Mouse (Mus musculus) lung, embryonic 15.5 days (tissue): ENCODE results near the gene Eef1akmt4. TPM values are rescaled to one million over a fixed set of nuclear protein-coding genes. Genes with fewer than 3 reads are reported as not detected.

ENCODE experiments used
- ATAC-seq: fragments of 200-750 bp; cut with Nextera tagmentation; 2 replicates; pipeline ENCODE4 v1.8.0; 2017; ENCODE audit warnings: moderate number of reproducible peaks, borderline replicate concordance; ENCODE audit not compliant: low FRiP score, low TSS enrichment; ENCODE audit errors: extremely low read depth
- H3K27ac ChIP-seq: fragments of 300-500 bp; sonication (generic); 2 replicates; pipeline ENCODE4 v1.5.1; 2015; ENCODE audit warnings: moderate library complexity, mild to moderate bottlenecking, inconsistent platforms
- H3K27me3 ChIP-seq: fragments of 300-500 bp; sonication (generic); 2 replicates; pipeline ENCODE4 v1.6.1; 2015; ENCODE audit warnings: inconsistent platforms
- H3K36me3 ChIP-seq: fragments of 300-500 bp; sonication (generic); 2 replicates; pipeline ENCODE4 v1.6.1; 2015; ENCODE audit warnings: inconsistent platforms
- H3K4me1 ChIP-seq: fragments of 300-500 bp; sonication (generic); 2 replicates; pipeline ENCODE4 v1.6.1; 2015; ENCODE audit warnings: inconsistent platforms
- H3K4me2 ChIP-seq: fragments of 300-500 bp; sonication (generic); 2 replicates; pipeline ENCODE4 v1.6.1; 2015; ENCODE audit warnings: inconsistent platforms, mild to moderate bottlenecking, moderate library complexity
- H3K4me3 ChIP-seq: fragments of 300-500 bp; sonication (generic); 2 replicates; pipeline ENCODE4 v1.5.1; 2015; ENCODE audit warnings: mild to moderate bottlenecking, inconsistent platforms
- H3K9ac ChIP-seq: fragments of 300-500 bp; sonication (generic); 2 replicates; pipeline ENCODE4 v1.6.1; 2015; ENCODE audit warnings: inconsistent platforms
- H3K9me3 ChIP-seq: fragments of 300-500 bp; sonication (generic); 2 replicates; pipeline ENCODE4 v1.6.1; 2016; ENCODE audit warnings: inconsistent platforms
- WGBS: fragments of 180-500 bp; shearing (Covaris S2); methylation state at CpG from one replicate; pipeline ENCODE4 v1.1.7; 2015; 5-methylcytosine and 5-hydroxymethylcytosine counted together
- polyA plus RNA-seq: library from polyadenylated mRNA; unstranded; fragments of >200 nt; fragmentation: Nextera tagmentation; extraction: Ambion mirVana; gene quantifications from 2 replicates; pipeline ENCODE4 v1.2.1, GENCODE M21; 2015

Gene Eef1akmt4
- polyA plus RNA-seq, 1 experiment from 2014 or later, result 28.4 TPM

- Histone ChIP-seq H3K4me1 (peaks cover 3% of the 10 kb centered on the region; the same call in 1 of the 2 replicates), H3K9me3 (no peaks in the 10 kb centered on the region), H3K27me3 (no peaks in the 10 kb centered on the region), H3K36me3 (peaks cover 30% of the 10 kb centered on the region), H3K9ac (no peak overlapping the region), H3K27ac (no peak overlapping the region), H3K4me2 (no peak overlapping the region), H3K4me3 (no peak overlapping the region)
- 52% methylated on average over 9 of the region's 9 CpGs for WGBS
- ATAC-seq, result no peak
Measured at GRCm38 (mm10) chr16:20604705-20605104, 6.7 kb upstream of the Eef1akmt4 start.

- H3K9me3 ChIP-seq, result no peaks in the 10 kb centered on the region
- peaks cover 19% of the 10 kb centered on the region; the same call in 1 of the 2 replicates for H3K4me1 ChIP-seq
- peaks cover 20% of the 10 kb centered on the region for H3K36me3 ChIP-seq
- H3K4me2 ChIP-seq, result peak overlapping the region; percentile 79
- peak overlapping the region; percentile 83 for H3K4me3 ChIP-seq
- ATAC-seq, result no peak; the same call in 1 of the 2 replicates
- WGBS, result under 1% methylated on average over 28 of the region's 28 CpGs
- H3K27me3 ChIP-seq, result no peaks in the 10 kb centered on the region
- H3K27ac ChIP-seq, result peak overlapping the region; percentile 57
- H3K9ac ChIP-seq, result peak overlapping the region; percentile 74
Measured at GRCm38 (mm10) chr16:20610501-20611356, 664 bp upstream of the Eef1akmt4 start.

GRCm38 (mm10) chr16:20619541-20620398, 8.4 kb downstream of the Eef1akmt4 start:
- 0 out of 2 replicates have a peak, but pooled peaks cover 2% of the 10 kb centered on the region for H3K36me3 ChIP-seq
- H3K27ac ChIP-seq, result no peak overlapping the region
- peak; percentile 34; the same call in 1 of the 2 replicates for ATAC-seq
- WGBS, result 2% methylated on average over 82 of the region's 83 CpGs
- H3K4me2 ChIP-seq, result peak overlapping the region; percentile 100
- peaks cover 34% of the 10 kb centered on the region for H3K27me3 ChIP-seq
- peaks cover 33% of the 10 kb centered on the region for H3K4me1 ChIP-seq
- H3K9ac ChIP-seq, result no peak overlapping the region
- H3K9me3 ChIP-seq, result no peaks in the 10 kb centered on the region
- H3K4me3 ChIP-seq, result peak overlapping the region; percentile 81

GRCm38 (mm10) chr16:20620399-20620735, 9.0 kb downstream of the Eef1akmt4 start:
- H3K27me3 ChIP-seq, result peaks cover 34% of the 10 kb centered on the region
- H3K9me3 ChIP-seq, result no peaks in the 10 kb centered on the region
- ATAC-seq, result no peak
- H3K4me2 ChIP-seq, result peak overlapping the region; percentile 100
- WGBS, result 0% methylated on average over 9 of the region's 9 CpGs
- peak overlapping the region; percentile 81 for H3K4me3 ChIP-seq
- no peak overlapping the region for H3K27ac ChIP-seq
- 0 out of 2 replicates have a peak, but pooled peaks cover 2% of the 10 kb centered on the region for H3K36me3 ChIP-seq
- H3K9ac ChIP-seq, result no peak overlapping the region; the same call in 1 of the 2 replicates
- H3K4me1 ChIP-seq, result peaks cover 33% of the 10 kb centered on the region

GRCm38 (mm10) chr16:20620751-20621190, 9.4 kb downstream of the Eef1akmt4 start:
- Histone ChIP-seq H3K27me3 (peaks cover 34% of the 10 kb centered on the region), H3K9ac (peak overlapping the region; percentile 66), H3K9me3 (no peaks in the 10 kb centered on the region), H3K36me3 (0 out of 2 replicates have a peak, but pooled peaks cover 2% of the 10 kb centered on the region), H3K4me3 (peak overlapping the region; percentile 81), H3K4me1 (peaks cover 33% of the 10 kb centered on the region), H3K4me2 (peak overlapping the region; percentile 100), H3K27ac (no peak overlapping the region)
- ATAC-seq, result peak; percentile 8; the same call in 1 of the 2 replicates
- WGBS, result 2% methylated on average over 32 of the region's 32 CpGs

DNA sequence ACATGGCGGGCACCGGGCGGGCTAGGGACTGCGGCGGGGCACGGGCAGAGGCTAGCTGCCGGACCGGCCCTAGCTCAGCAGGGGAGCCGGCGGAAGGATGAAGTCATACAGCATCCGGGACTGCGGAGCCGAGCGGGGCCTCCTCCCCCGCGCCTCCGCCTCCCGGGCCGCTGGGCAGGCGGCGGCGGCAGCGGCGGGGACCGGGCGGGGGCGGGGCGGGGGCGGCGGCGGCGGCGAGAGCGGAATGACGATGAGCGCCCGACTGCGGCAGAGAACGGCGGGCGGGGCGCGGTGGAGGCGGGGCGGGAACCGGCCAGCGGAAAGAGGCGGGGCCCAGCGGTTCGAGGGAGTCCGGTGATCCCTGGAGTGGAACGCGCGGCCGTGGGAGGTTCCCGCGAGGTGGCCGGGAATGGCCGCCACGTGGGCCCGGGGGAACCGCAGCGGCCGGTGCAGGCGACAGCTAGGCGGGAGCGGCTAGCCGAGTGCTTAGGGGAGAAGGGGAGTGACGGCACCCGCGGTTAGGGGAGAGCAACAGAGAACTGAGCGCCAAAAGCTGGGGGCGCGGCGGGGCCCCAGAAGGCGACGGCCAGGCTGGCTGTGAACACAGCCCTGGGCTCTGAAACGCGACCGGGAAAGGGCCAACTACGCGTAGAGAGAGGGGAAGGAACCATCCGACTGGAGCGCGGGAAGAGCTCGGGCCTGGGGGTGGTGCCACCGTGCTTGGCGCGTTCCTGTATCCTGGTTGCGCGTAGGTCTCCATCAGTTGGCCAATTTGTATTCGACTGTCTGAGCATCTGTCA, 10.0 kb downstream of the Eef1akmt4 start, which contains the start of gene Camk2n2:
TSS of gene Camk2n2 (minus strand) at position 97 of the 800 bp plus-strand sequence.
- H3K27ac ChIP-seq, result peak within 1 kb of the TSS; percentile 64
- peak within 1 kb of the TSS; percentile 100 for H3K4me2 ChIP-seq
- H3K27me3 ChIP-seq, result peaks cover 34% of the 10 kb centered on the region
- H3K4me1 ChIP-seq, result peaks cover 33% of the 10 kb centered on the region
- ATAC-seq, result peak; percentile 62
- 2% methylated on average over 73 of the region's 92 CpGs for WGBS
- H3K36me3 ChIP-seq, result 0 out of 2 replicates have a peak, but pooled peaks cover 2% of the 10 kb centered on the region
- peak within 1 kb of the TSS; percentile 66 for H3K9ac ChIP-seq
- peak within 1 kb of the TSS; percentile 81 for H3K4me3 ChIP-seq
- H3K9me3 ChIP-seq, result no peaks in the 10 kb centered on the region

DNA sequence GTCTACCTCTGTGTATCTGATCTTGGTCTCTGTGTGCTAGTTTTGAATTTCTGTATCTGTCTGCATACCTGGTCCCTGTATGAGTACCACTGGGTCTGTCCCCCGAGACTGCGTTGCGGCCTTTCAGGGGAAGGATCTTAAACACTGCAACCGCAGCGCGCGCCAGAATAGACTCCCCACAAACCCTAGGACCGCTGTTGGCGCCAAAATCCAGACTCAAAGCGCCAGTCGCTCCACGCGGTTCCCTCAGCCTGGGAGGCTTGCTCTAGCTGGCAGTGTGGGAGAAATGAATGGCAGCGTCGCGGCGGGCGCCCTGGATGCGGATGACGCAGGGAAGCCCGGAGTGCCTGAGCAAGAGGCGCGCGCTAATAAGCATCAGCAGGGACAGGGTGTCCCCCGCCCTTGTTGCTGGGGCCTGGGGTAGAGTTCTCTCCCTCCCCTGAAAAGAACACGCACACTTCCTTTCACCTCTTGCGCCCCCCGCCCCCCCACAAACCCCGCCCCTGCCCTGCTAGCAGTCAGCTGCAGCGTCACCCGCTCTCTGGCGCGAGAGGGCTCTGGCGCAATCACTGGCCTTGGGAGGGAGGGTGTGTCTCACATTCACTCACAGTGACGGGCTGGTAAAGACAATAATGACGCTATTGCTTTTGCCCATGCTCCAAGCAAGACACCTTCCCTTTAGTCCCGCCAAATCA, 10.7 kb downstream of the Eef1akmt4 start:
- H3K9ac ChIP-seq, result peak overlapping the region; percentile 66
- H3K4me2 ChIP-seq, result peak overlapping the region; percentile 100
- ATAC-seq, result peak; percentile 73
- peak overlapping the region; percentile 64 for H3K27ac ChIP-seq
- H3K36me3 ChIP-seq, result 0 out of 2 replicates have a peak, but pooled peaks cover 2% of the 10 kb centered on the region
- peaks cover 33% of the 10 kb centered on the region for H3K4me1 ChIP-seq
- H3K4me3 ChIP-seq, result peak overlapping the region; percentile 81
- WGBS, result under 1% methylated on average over 34 of the region's 37 CpGs
- H3K9me3 ChIP-seq, result no peaks in the 10 kb centered on the region
- peaks cover 34% of the 10 kb centered on the region for H3K27me3 ChIP-seq

DNA sequence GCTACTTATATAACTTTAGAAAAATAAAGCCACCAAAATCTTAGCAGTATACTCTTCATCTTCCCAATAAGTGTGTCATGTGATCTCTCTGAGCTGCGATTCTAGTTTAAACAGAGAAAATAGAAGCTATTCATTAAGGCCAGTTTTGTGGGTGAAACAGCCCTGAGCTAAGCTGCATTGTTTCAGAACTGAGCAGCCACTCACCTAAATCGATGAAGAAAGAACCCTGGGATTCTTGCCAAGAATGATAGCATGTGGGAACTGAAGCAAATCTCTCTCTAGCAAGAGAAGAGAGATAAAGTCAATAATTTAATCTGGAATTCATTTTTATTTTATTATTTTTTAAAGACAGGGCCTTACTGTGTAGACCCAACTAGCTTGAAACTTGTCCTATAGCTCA, 11.8 kb downstream of the Eef1akmt4 start:
- Histone ChIP-seq H3K4me1 (peaks cover 33% of the 10 kb centered on the region), H3K27ac (no peak overlapping the region), H3K9ac (no peak overlapping the region), H3K36me3 (no peaks in the 10 kb centered on the region), H3K9me3 (no peaks in the 10 kb centered on the region), H3K4me2 (no peak overlapping the region), H3K27me3 (peaks cover 34% of the 10 kb centered on the region), H3K4me3 (no peak overlapping the region)
- ATAC-seq, result no peak
- 33% methylated on average over 2 of the region's 2 CpGs for WGBS

DNA sequence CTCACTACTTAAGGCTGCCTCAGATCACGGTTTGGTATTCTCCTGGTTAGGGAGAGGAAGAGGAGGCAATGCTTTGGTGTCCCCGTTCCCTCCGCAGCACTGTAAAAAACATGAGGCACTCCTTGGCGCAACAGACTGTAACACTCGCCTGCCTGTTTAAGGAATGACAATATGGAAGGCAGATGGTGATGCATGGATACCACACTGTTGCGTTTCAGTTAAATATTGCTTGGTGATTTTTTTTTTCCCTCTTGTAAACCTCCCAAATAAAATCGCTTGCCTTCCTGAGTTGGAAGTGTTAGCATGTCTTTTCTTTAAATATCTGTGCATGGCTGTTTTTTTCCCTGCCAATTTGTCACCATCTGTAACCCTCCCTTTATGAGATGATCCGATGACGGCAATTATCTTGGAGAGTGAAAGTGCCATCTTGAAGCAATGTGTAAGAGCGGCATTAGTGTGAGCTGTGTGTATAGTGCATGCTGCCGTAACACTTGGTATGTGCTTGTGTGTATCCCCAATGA, 17.5 kb downstream of the Eef1akmt4 start:
- Histone ChIP-seq H3K4me2 (peak overlapping the region; percentile 94), H3K27me3 (peaks cover 29% of the 10 kb centered on the region), H3K36me3 (no peaks in the 10 kb centered on the region), H3K27ac (no peak overlapping the region), H3K9ac (no peak overlapping the region), H3K9me3 (no peaks in the 10 kb centered on the region), H3K4me3 (no peak overlapping the region), H3K4me1 (peaks cover 13% of the 10 kb centered on the region; the same call in 1 of the 2 replicates)
- ATAC-seq, result no peak
- 51% methylated on average over 11 of the region's 11 CpGs for WGBS
